Mouse (Mus musculus): Measurements from ENCODE around the gene Wbp11.

DNA sequence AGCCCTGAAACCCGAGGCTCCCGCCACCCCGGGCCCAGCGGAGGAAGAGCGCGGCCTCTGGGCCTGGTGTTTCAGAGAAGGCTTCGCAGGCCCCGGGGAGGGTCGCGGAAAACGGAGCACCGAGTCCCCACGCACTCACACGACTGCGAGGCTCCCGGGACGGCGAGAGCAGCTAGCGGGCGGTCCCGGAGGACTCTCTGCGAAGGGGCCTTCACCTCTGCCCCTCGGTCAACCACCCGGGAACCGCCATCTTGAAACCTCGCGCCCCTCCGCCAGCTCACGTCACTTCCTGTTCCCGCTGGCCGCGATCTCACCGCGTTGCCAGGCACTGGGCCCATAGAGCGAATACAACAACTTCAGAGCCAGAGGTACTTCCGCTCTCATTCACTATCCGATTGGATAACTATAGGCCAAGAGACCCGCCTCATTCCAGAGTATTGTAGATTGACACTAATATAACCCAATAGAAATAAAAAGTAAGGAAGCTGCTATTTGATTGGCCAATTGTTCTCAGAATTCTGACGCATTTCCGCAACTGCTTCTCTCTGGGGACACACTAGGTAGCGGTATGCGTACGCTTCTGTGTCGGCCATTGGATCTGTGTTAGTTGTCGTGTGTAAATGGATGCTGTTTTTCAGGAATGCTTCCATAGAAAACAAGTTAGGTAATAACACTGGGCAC, at the start of gene Wbp11:
- TF ChIP-seq CTCF (IDR thresholded peaks at IDR 0.05; ENCODE audit: control insufficient read depth, insufficient read depth, insufficient read length) (no peak), CEBPB (IDR thresholded peaks at IDR 0.05; ENCODE audit: low read depth) (no peak), MAX (IDR thresholded peaks at IDR 0.05) (no peak), MYOD1 (IDR thresholded peaks at IDR 0.05; ENCODE audit: control insufficient read depth, insufficient read length, low read depth) (no peak), USF1 (IDR thresholded peaks at IDR 0.05; ENCODE audit: low read depth) (no peak), MYOG (IDR thresholded peaks at IDR 0.05; ENCODE audit: control insufficient read depth, extremely low read depth, insufficient read length) (no peak), FOSL1 (IDR thresholded peaks at IDR 0.05; ENCODE audit: insufficient read depth, low read length, poor library complexity, severe bottlenecking) (no peak)
